Mouse (Mus musculus): ENCODE data around the gene Rbbp4.

The Rbbp4 gene

DNA sequence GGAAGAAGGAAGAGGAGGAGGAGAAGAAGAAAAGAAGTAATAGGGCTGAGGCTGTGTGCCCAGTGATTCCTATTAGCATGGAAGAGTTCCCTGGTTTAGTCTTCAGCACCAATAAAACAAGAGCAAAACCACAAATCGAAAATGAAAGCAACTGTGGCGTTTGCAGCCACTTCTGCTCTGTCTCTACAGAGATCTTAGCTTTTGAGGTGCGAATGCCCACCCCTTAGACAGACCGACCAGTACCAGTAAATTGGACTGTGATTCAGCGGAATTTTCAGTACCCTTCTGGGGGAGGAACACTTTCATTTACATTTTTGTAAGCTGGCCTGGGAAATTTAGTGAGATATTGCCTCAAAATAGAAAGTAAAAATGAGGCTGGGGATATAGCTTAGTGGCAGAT lies 30.1 kb upstream of the Rbbp4 start:
- no peak for TF ChIP-seq GATA4 (IDR thresholded peaks at IDR 0.05; ENCODE audit: insufficient replicate concordance, low read length)

GRCm38 (mm10) chr4:129364379-129364778 lies 29.2 kb upstream of the Rbbp4 start:
- TF ChIP-seq GATA4 (IDR thresholded peaks at IDR 0.05; ENCODE audit: insufficient replicate concordance, low read length): no peak

DNA sequence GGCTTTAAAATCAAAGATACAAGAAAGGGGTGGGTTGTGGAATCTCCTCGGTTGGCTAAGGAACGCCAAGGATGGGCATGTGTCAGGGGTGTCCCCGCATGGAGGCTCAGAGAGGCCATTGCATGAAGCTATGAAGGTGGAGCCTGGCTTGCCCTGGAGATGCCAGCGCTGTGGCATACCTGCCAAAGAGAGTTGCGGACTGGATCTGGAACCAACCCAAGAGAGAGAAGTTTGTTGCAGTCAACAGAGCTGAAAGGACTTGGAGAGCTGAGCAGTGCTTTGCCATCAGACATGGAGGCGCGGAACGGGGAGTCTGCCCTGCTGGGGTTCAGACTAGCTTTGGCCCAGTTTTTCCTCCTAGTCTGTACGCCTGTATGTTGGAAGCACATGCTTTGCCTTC lies 28.3 kb upstream of the Rbbp4 start:
- no peak for TF ChIP-seq GATA4 (IDR thresholded peaks at IDR 0.05; ENCODE audit: insufficient replicate concordance, low read length)

GRCm38 (mm10) chr4:129362771-129363170 lies 27.6 kb upstream of the Rbbp4 start:
- no peak for TF ChIP-seq GATA4 (IDR thresholded peaks at IDR 0.05; ENCODE audit: insufficient replicate concordance, low read length)

GRCm38 (mm10) chr4:129357613-129358163 lies 22.5 kb upstream of the Rbbp4 start:
- TF ChIP-seq GATA4 (IDR thresholded peaks at IDR 0.05; ENCODE audit: insufficient replicate concordance, low read length): no peak

- no peak for TF ChIP-seq GATA4 (IDR thresholded peaks at IDR 0.05; ENCODE audit: insufficient replicate concordance, low read length)
Measured at GRCm38 (mm10) chr4:129354236-129354635, 19.1 kb upstream of the Rbbp4 start.

GRCm38 (mm10) chr4:129353176-129353575 lies 18.0 kb upstream of the Rbbp4 start:
- TF ChIP-seq GATA4 (IDR thresholded peaks at IDR 0.05; ENCODE audit: insufficient replicate concordance, low read length): no peak

DNA sequence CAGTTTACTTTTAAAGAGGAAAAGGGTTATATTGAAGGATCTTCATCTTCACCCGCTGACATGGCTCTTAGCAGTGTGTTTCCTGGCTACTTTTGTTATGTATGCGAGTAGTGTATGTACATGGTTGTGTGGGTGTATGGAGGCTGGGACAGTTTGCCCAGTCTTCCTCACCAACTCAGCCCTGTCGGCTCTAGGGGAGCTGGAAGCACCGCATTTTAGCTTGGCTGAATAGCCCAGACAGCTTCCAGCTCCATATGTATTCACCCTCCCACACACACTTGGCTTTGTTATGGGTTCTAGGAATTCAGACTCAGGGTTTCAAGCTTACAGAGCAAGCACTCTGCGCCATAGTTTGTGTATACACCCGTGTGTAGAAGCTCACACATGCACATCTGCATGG lies 15.9 kb upstream of the Rbbp4 start:
- TF ChIP-seq GATA4 (IDR thresholded peaks at IDR 0.05; ENCODE audit: insufficient replicate concordance, low read length): no peak

DNA sequence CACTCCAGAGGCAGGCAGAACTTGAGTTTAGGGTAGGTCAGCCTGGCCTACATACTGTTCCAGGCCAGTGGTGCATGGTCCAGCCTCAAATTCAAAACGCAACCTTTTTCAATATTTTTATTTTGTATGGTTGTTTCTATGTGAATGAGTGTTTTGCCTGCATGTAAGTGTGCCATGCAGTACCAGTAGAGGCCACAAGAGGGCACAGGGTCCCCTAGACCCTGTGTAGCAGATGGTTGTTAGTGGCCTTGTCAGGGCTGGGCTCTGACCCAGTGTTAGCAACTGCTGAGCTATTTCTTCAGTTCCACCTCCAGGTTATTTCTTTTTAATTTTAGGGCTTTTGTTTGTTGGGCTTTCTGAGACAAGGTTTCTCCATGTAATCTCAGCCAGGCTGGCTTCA lies 15.5 kb upstream of the Rbbp4 start:
- no peak for TF ChIP-seq GATA4 (IDR thresholded peaks at IDR 0.05; ENCODE audit: insufficient replicate concordance, low read length)

DNA sequence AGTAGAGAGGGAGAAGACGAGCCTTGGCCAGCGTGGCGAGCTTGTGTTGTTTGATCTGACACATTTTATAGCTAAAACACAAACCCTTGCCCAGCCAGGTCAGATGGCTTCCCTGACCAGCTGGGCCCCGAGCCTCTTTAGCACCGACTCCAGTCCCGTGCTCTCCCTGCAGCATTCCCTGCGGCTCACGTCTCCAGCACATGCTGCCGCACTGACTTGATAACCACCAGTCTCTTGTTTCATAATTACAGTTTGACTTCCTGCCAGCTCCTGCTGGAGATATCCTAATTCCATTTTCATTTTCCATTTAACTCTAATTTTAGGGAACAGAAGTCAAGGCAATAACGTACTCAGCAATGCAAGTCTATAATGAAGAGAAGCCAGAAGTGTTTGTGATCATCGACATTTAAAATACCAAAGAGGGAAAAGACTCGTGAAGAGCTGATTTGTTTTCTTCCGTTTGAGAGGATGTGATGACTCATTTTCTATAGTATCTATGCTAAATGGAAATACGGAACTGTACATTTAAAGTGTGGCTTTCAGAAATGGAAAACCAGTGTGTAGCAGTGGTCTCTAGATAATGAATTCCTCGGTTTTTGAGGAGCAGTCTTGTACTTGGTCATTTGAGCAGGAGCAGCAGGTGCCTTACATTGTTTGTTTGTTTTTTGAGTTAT lies 11.4 kb upstream of the Rbbp4 start:
- TF ChIP-seq GATA4 (IDR thresholded peaks at IDR 0.05; ENCODE audit: insufficient replicate concordance, low read length): no peak

- TF ChIP-seq GATA4 (IDR thresholded peaks at IDR 0.05; ENCODE audit: insufficient replicate concordance, low read length): no peak
Measured at GRCm38 (mm10) chr4:129342705-129343104, 7.5 kb upstream of the Rbbp4 start.

DNA sequence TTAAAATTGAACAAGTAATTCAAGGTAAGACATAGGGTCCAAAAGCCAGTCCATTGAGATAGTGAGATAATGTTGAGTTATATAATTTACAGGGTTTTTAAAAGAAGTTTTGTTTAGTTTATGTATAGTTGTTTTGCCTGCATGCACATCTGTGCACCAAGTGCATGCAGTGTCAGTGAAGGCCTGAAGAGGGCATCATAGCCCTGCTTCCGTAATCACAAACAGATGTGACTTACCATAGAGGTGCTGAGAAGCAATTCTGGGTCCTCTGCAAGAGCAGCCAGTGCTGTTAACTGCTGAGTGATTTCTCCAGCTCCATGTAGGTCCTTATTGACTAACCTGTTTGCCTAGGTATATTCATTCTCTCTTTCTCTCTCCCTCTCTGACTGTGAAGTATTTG lies 6.7 kb upstream of the Rbbp4 start:
- no peak for TF ChIP-seq GATA4 (IDR thresholded peaks at IDR 0.05; ENCODE audit: insufficient replicate concordance, low read length)

DNA sequence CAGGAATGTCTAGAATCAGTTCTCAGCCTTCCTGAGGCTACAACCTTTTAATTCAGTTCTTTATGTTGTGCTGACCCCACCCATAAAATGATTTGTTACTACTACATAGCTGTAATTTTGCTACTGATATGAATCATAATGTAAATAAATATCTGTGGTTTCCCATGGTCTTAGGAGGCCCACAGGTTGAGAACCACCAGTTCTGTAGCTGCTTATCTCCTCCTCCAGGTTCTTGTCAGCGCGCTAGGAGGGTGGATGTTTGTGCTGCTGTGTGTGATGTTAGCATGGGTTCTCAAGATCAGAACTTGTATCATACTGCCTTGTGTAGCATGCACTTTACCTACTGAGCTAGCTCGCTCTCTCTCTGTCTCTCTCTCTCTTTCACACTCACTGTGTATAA lies 4.6 kb upstream of the Rbbp4 start:
- TF ChIP-seq GATA4 (IDR thresholded peaks at IDR 0.05; ENCODE audit: insufficient replicate concordance, low read length): no peak

DNA sequence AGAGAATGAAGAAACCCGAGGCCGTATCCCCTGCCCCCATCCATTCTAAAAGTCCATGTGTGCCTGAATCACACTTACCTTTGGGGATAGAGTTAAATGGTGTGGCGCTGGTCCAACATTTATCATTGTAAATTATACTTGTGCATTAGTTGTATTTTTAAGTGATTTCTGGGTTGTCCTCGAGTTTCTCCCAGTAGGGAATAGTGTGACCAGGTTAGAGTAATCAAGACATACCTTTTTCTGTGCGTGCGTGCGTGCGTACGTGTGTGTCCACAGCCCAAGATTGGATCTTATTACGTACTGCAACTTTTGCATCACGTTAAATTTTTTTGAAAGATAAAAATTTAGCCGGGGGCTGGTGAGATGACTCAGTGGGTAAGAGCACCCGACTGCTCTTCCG lies 1.1 kb upstream of the Rbbp4 start:
- no peak for TF ChIP-seq GATA4 (IDR thresholded peaks at IDR 0.05; ENCODE audit: insufficient replicate concordance, low read length)

GRCm38 (mm10) chr4:129334677-129335215 lies 424 bp downstream of the Rbbp4 start:
- no peak for TF ChIP-seq GATA4 (IDR thresholded peaks at IDR 0.05; ENCODE audit: insufficient replicate concordance, low read length)

DNA sequence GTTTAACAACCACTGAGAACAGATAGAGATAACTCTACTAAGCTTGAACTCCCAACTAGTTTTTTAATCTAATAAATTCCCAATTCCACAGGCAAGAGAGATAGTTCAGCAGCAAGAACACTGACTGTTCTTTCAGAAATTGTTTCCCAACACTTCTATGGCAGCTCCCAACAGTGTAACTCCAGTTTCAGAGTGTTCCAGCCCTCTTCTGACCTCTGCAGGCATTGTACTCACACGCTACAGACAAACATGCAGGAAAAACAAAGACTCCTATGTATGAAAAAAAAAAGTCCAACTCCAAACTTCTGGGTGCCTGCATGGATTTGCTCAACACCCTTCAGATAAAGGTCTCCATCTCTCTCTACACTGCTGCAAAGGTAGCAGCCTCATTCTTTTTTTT lies 2.3 kb downstream of the Rbbp4 start:
- no peak for TF ChIP-seq GATA4 (IDR thresholded peaks at IDR 0.05; ENCODE audit: insufficient replicate concordance, low read length)

DNA sequence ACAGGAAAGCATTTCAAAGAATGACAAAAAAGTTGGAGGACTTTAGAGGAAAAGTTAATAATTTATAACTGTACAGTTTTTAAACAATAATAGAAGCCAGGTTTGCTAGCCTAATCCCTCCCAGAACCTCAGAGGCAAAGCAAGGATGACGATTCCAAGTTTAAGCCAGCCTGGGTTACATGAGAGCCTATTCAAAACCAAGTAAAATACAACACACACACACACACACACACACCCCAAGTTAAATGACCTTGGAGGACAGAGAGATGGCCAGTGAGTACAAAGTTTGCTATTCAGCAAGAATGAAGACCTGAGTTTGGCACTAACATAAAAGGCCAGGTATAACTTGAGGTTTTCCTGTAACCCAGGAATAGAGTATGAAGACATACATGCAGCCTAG lies 9.0 kb downstream of the Rbbp4 start:
- TF ChIP-seq GATA4 (IDR thresholded peaks at IDR 0.05; ENCODE audit: insufficient replicate concordance, low read length): no peak
